In genomic region chr8:85084633-85085032, GRCm38 (mm10) we compare ENCODE assay signal across 16 mouse cellular contexts. TPM values are rescaled to one million over a fixed set of nuclear protein-coding genes. Genes with fewer than 3 reads are reported as not detected.
DNase-seq lines count a peak whose midpoint lies in the region; ATAC-seq and TF ChIP-seq lines count a peak whose summit lies in the region.
"Had no signal": no experiment of that assay in that cellular context is flagged by ENCODE, and none has a peak within 500 bp of the region (broad histone marks: within the 10 kb centered on the region; RNA-seq: fewer than 3 reads in every experiment).

No protein-coding gene starts in this region.

- H3K79me2 ChIP-seq in CH12.LX (replicated peaks; ENCODE audit: control insufficient read depth, extremely low read depth, insufficient read depth, poor library complexity, severe bottlenecking) = peaks cover 16% of the 10 kb centered on the region

- H3K36me3 ChIP-seq in limb, embryonic 13.5 days = peaks cover 43% of the 10 kb centered on the region
- peaks cover 47% of the 10 kb centered on the region for H3K36me3 ChIP-seq in limb, embryonic 10.5 days
- peaks cover 35 to 47% of the 10 kb centered on the region in 2 experiments for H3K36me3 ChIP-seq in CH12.LX (replicated peaks in 1 of 2; ENCODE audit: control insufficient read depth in 1 of 2, insufficient read depth in 1 of 2, low read length in 1 of 2)
- H3K36me3 ChIP-seq in hindbrain, embryonic 10.5 days = peaks cover 44% of the 10 kb centered on the region

- H3K4me3 ChIP-seq in limb, embryonic 13.5 days = no peak overlapping the region
- no peak overlapping the region for H3K4me3 ChIP-seq in limb, embryonic 10.5 days
- no peak overlapping the region for H3K4me3 ChIP-seq in CH12.LX (replicated peaks in 1 of 3; ENCODE audit: low read depth in 2 of 3, low read length in 2 of 3, poor library complexity in 1 of 3)
- peak overlapping the region; percentile 79 for H3K4me3 ChIP-seq in brown adipose tissue, adult 24 weeks (ENCODE audit: insufficient read depth, low read depth, low read length)
- no peak overlapping the region for H3K4me3 ChIP-seq in hindbrain, embryonic 10.5 days
- H3K4me3 ChIP-seq: forebrain, embryonic 12.5 days had no signal

- H3K9ac ChIP-seq in limb, embryonic 13.5 days = no peak overlapping the region
- H3K9ac ChIP-seq in CH12.LX (ENCODE audit: insufficient read depth, low read depth) = no peak overlapping the region
- H3K9ac ChIP-seq: forebrain, embryonic 12.5 days had no signal

- H3K4me2 ChIP-seq in limb, embryonic 13.5 days (replicated peaks) = peak overlapping the region; percentile 88; the same call in 1 of the 2 replicates
- H3K4me2 ChIP-seq in CH12.LX (ENCODE audit: insufficient read depth, low read depth, poor library complexity, severe bottlenecking) = peak overlapping the region; percentile 89; the same call in 1 of the 2 replicates

- H3K9me3 ChIP-seq in limb, embryonic 13.5 days = no peaks in the 10 kb centered on the region
- no peaks in the 10 kb centered on the region for H3K9me3 ChIP-seq in limb, embryonic 10.5 days (replicated peaks)
- H3K9me3 ChIP-seq in CH12.LX (replicated peaks; ENCODE audit: low read length) = no peaks in the 10 kb centered on the region
- no peaks in the 10 kb centered on the region for H3K9me3 ChIP-seq in hindbrain, embryonic 10.5 days
- H3K9me3 ChIP-seq: forebrain, embryonic 12.5 days; limb, embryonic 12.5 days had no signal

- in situ Hi-C loops in CH12.LX (cut with MboI; ENCODE audit: low pct_ligation_motif_present, low pct_unique_long_range_greater_than_20kb, low sequenced_read_pairs) = no loop called here

- TF ChIP-seq CTCF in CH12.LX (conservative IDR thresholded peaks at IDR 0.05 in 1 of 2, IDR thresholded peaks at IDR 0.05 in 1 of 2; ENCODE audit: low read depth in 2 of 2, low read length in 2 of 2) = no peak

- TF ChIP-seq POLR2A in CH12.LX (IDR thresholded peaks at IDR 0.05; ENCODE audit: low read depth, low read length) = no peak

- no peak for TF ChIP-seq EP300 in CH12.LX (IDR thresholded peaks at IDR 0.05; ENCODE audit: low read length)

- dilution Hi-C loops in CH12.LX (cut with MboI; ENCODE audit: extremely low pct_ligation_motif_present, extremely low pct_unique_long_range_greater_than_20kb, low sequenced_read_pairs) = no loop called here

- ATAC-seq in limb, embryonic 13.5 days (ENCODE audit: low FRiP score, low read depth) = no peak
- ATAC-seq in megakaryocyte progenitor cell, adult 5-6 weeks (replicated peaks; ENCODE audit: poor library complexity) = peak; percentile 16; the same call in 1 of the 2 replicates

- no peak for DNase-seq in limb, embryonic 10.5 days (ENCODE audit: low spot score)
- no peak for DNase-seq in CH12.LX (ENCODE audit: extremely low read depth)
- DNase-seq in thymus, postnatal 14 days = no peak
- DNase-seq in hindbrain, embryonic 10.5 days (ENCODE audit: low spot score) = no peak
- no peak for DNase-seq in Muller cell, postnatal 12 days (ENCODE audit: inconsistent ontology term)
- DNase-seq: cerebellum, adult 11 months; gastrocnemius, postnatal 14 days; kidney, adult 2 months had no signal

- no peak for TF ChIP-seq RAD21 in CH12.LX (IDR thresholded peaks at IDR 0.05; ENCODE audit: low read depth, low read length)

- H3K27me3 ChIP-seq in limb, embryonic 13.5 days = no peaks in the 10 kb centered on the region
- no peaks in the 10 kb centered on the region for H3K27me3 ChIP-seq in limb, embryonic 10.5 days (ENCODE audit: low read depth, poor library complexity, severe bottlenecking)
- H3K27me3 ChIP-seq in CH12.LX (replicated peaks) = no peaks in the 10 kb centered on the region
- H3K27me3 ChIP-seq in hindbrain, embryonic 10.5 days (ENCODE audit: insufficient read depth, poor library complexity, severe bottlenecking) = no peaks in the 10 kb centered on the region
- H3K27me3 ChIP-seq: forebrain, embryonic 12.5 days; limb, embryonic 12.5 days had no signal

- H3K4me1 ChIP-seq in limb, embryonic 13.5 days = peaks cover 33% of the 10 kb centered on the region
- H3K4me1 ChIP-seq in limb, embryonic 10.5 days = peaks cover 38% of the 10 kb centered on the region
- peaks cover 7 to 35% of the 10 kb centered on the region in 2 experiments; a peak in 3 of 4 replicates for H3K4me1 ChIP-seq in CH12.LX (ENCODE audit: control insufficient read depth in 1 of 2, insufficient read depth in 2 of 2)
- no peaks in the 10 kb centered on the region for H3K4me1 ChIP-seq in brown adipose tissue, adult 24 weeks (ENCODE audit: control insufficient read depth, insufficient read depth, insufficient read length, low read length)
- H3K4me1 ChIP-seq in hindbrain, embryonic 10.5 days (replicated peaks) = peaks cover 40% of the 10 kb centered on the region

- 89% methylated on average over 8 of the region's 8 CpGs for WGBS in limb, embryonic 13.5 days
- WGBS in limb, embryonic 10.5 days = 88% methylated on average over 8 of the region's 8 CpGs
- WGBS in hindbrain, embryonic 10.5 days = 91% methylated on average over 8 of the region's 8 CpGs

- no peak overlapping the region for H3K27ac ChIP-seq in limb, embryonic 13.5 days
- H3K27ac ChIP-seq in limb, embryonic 10.5 days = no peak overlapping the region
- H3K27ac ChIP-seq in CH12.LX (ENCODE audit: insufficient read depth, low read depth) = no peak overlapping the region
- H3K27ac ChIP-seq in brown adipose tissue, adult 24 weeks (replicated peaks; ENCODE audit: low read depth, low read length) = no peak overlapping the region
- no peak overlapping the region for H3K27ac ChIP-seq in hindbrain, embryonic 10.5 days
- H3K27ac ChIP-seq: forebrain, embryonic 12.5 days; limb, embryonic 12.5 days had no signal

TF ChIP-seq in CH12.LX, 34 proteins besides CTCF, POLR2A, EP300 and RAD21 (continues in another document):
- no peak for TF ChIP-seq MAZ (IDR thresholded peaks at IDR 0.05; ENCODE audit: low read depth, low read length)

RNA-seq across cellular contexts. Expression of gene Man2b1, which starts 1.6 kb away (rescaled TPM):
- 29.2 and 32.2 TPM in 2 replicates for polyA plus RNA-seq in limb, embryonic 13.5 days (2015; fragmentation: Nextera tagmentation; extraction: Ambion mirVana)
- 22.4 and 25.2 TPM in 2 replicates for polyA plus RNA-seq in limb, embryonic 10.5 days (2016; fragmentation: Nextera tagmentation; extraction: Ambion mirVana)
- total RNA-seq in CH12.LX (2012; rRNA removed) = 45.6 and 47.9 TPM in 2 replicates
- 29.1 and 29.7 TPM in 2 replicates for total RNA-seq in CH12.LX (2014; rRNA removed)
- 36.8 and 40.7 TPM in 2 replicates for polyA plus RNA-seq in CH12.LX (2012; ENCODE audit: insufficient read length, low read depth)
- 17.4 and 20.8 TPM in 2 replicates for polyA plus RNA-seq in brown adipose tissue, adult 24 weeks (2012; ENCODE audit: insufficient read depth, insufficient read length, missing spikeins)
- total RNA-seq in megakaryocyte progenitor cell, adult 5-6 weeks (2015) = 86.9 and 95.2 TPM in 2 replicates
- total RNA-seq in megakaryocyte progenitor cell, adult 5-6 weeks (2017) = 60.2 and 69.6 TPM in 2 replicates
- 19.8 and 23.1 TPM in 2 replicates for polyA plus RNA-seq in hindbrain, embryonic 10.5 days (2016; fragmentation: Nextera tagmentation; extraction: Ambion mirVana)

RNA-seq across cellular contexts. Expression of gene Wdr83, which starts 3.5 kb away (rescaled TPM):
- 43.0 and 45.1 TPM in 2 replicates for polyA plus RNA-seq in limb, embryonic 13.5 days (2015; fragmentation: Nextera tagmentation; extraction: Ambion mirVana)
- polyA plus RNA-seq in limb, embryonic 10.5 days (2016; fragmentation: Nextera tagmentation; extraction: Ambion mirVana) = 62.5 and 66.4 TPM in 2 replicates
- 24.6 and 25.8 TPM in 2 replicates for total RNA-seq in CH12.LX (2012; rRNA removed)
- total RNA-seq in CH12.LX (2014; rRNA removed) = 4.8 and 5.5 TPM in 2 replicates
- polyA plus RNA-seq in CH12.LX (2012; ENCODE audit: insufficient read length, low read depth) = 34.4 and 35.6 TPM in 2 replicates
- 26.8 and 28.7 TPM in 2 replicates for polyA plus RNA-seq in brown adipose tissue, adult 24 weeks (2012; ENCODE audit: insufficient read depth, insufficient read length, missing spikeins)
- total RNA-seq in megakaryocyte progenitor cell, adult 5-6 weeks (2015) = 33.1 and 44.3 TPM in 2 replicates
- total RNA-seq in megakaryocyte progenitor cell, adult 5-6 weeks (2017) = 23.5 and 33.7 TPM in 2 replicates
- 63.4 TPM in 2 replicates for polyA plus RNA-seq in hindbrain, embryonic 10.5 days (2016; fragmentation: Nextera tagmentation; extraction: Ambion mirVana)

RNA-seq across cellular contexts. Expression of gene Wdr83os, which starts 4.1 kb away (rescaled TPM):
- polyA plus RNA-seq in limb, embryonic 13.5 days (2015; fragmentation: Nextera tagmentation; extraction: Ambion mirVana) = 111 and 127 TPM in 2 replicates
- polyA plus RNA-seq in limb, embryonic 10.5 days (2016; fragmentation: Nextera tagmentation; extraction: Ambion mirVana) = 109 and 116 TPM in 2 replicates
- total RNA-seq in CH12.LX (2012; rRNA removed) = 34.3 and 40.9 TPM in 2 replicates
- total RNA-seq in CH12.LX (2014; rRNA removed) = 38.5 and 43.5 TPM in 2 replicates
- polyA plus RNA-seq in CH12.LX (2012; ENCODE audit: insufficient read length, low read depth) = 98.3 and 103 TPM in 2 replicates
- polyA plus RNA-seq in brown adipose tissue, adult 24 weeks (2012; ENCODE audit: insufficient read depth, insufficient read length, missing spikeins) = 95.5 and 130 TPM in 2 replicates
- total RNA-seq in megakaryocyte progenitor cell, adult 5-6 weeks (2015) = 159 and 193 TPM in 2 replicates
- total RNA-seq in megakaryocyte progenitor cell, adult 5-6 weeks (2017) = 40.3 and 41.4 TPM in 2 replicates
- polyA plus RNA-seq in hindbrain, embryonic 10.5 days (2016; fragmentation: Nextera tagmentation; extraction: Ambion mirVana) = 134 and 136 TPM in 2 replicates

RNA-seq across cellular contexts. Expression of gene Dhps, which starts 13.1 kb away (rescaled TPM):
- polyA plus RNA-seq in limb, embryonic 13.5 days (2015; fragmentation: Nextera tagmentation; extraction: Ambion mirVana) = 60.0 and 60.5 TPM in 2 replicates
- polyA plus RNA-seq in limb, embryonic 10.5 days (2016; fragmentation: Nextera tagmentation; extraction: Ambion mirVana) = 70.2 and 79.0 TPM in 2 replicates
- total RNA-seq in CH12.LX (2012; rRNA removed) = 44.7 and 66.4 TPM in 2 replicates
- total RNA-seq in CH12.LX (2014; rRNA removed) = 60.1 and 64.6 TPM in 2 replicates
- 77.3 and 88.5 TPM in 2 replicates for polyA plus RNA-seq in CH12.LX (2012; ENCODE audit: insufficient read length, low read depth)
- polyA plus RNA-seq in brown adipose tissue, adult 24 weeks (2012; ENCODE audit: insufficient read depth, insufficient read length, missing spikeins) = 19.1 and 20.0 TPM in 2 replicates
- total RNA-seq in megakaryocyte progenitor cell, adult 5-6 weeks (2015) = 60.4 and 69.7 TPM in 2 replicates
- 24.6 and 24.7 TPM in 2 replicates for total RNA-seq in megakaryocyte progenitor cell, adult 5-6 weeks (2017)
- polyA plus RNA-seq in hindbrain, embryonic 10.5 days (2016; fragmentation: Nextera tagmentation; extraction: Ambion mirVana) = 73.7 and 75.2 TPM in 2 replicates

RNA-seq across cellular contexts. Expression of gene Gm5741, which starts 16.9 kb away (rescaled TPM):
- polyA plus RNA-seq in limb, embryonic 13.5 days (2015; fragmentation: Nextera tagmentation; extraction: Ambion mirVana) = 0.75 and 0.76 TPM in 2 replicates
- polyA plus RNA-seq in limb, embryonic 10.5 days (2016; fragmentation: Nextera tagmentation; extraction: Ambion mirVana) = 0.79 TPM in 1 of 2 replicates, not detected in the other
- total RNA-seq in CH12.LX (2012; rRNA removed) = not detected in 2 replicates
- not detected in 2 replicates for total RNA-seq in CH12.LX (2014; rRNA removed)
- 1.0 TPM in 1 of 2 replicates, not detected in the other for polyA plus RNA-seq in CH12.LX (2012; ENCODE audit: insufficient read length, low read depth)
- not detected in 2 replicates for polyA plus RNA-seq in brown adipose tissue, adult 24 weeks (2012; ENCODE audit: insufficient read depth, insufficient read length, missing spikeins)
- total RNA-seq in megakaryocyte progenitor cell, adult 5-6 weeks (2015) = not detected in 2 replicates
- total RNA-seq in megakaryocyte progenitor cell, adult 5-6 weeks (2017) = not detected in 2 replicates
- polyA plus RNA-seq in hindbrain, embryonic 10.5 days (2016; fragmentation: Nextera tagmentation; extraction: Ambion mirVana) = 0.86 and 1.0 TPM in 2 replicates
- total RNA-seq: ES-E14; gastrocnemius, postnatal 14 days; layer of hippocampus, postnatal 10 days had no signal
- polyA plus RNA-seq: heart, embryonic 16.5 days; limb, embryonic 12.5 days had no signal
